26 mouse cellular contexts compared by ENCODE assay signal in genomic region chr12:108931341-108932053, GRCm38 (mm10). TPM values are rescaled to one million over a fixed set of nuclear protein-coding genes. Genes with fewer than 3 reads are reported as not detected.
DNase-seq lines count a peak whose midpoint lies in the region; ATAC-seq and TF ChIP-seq lines count a peak whose summit lies in the region.
"Had no signal": no experiment of that assay in that cellular context is flagged by ENCODE, and none has a peak within 500 bp of the region (broad histone marks: within the 10 kb centered on the region; RNA-seq: fewer than 3 reads in every experiment).

No protein-coding gene starts in this region.

- TF ChIP-seq CTCF in intestine, postnatal 0 days (IDR thresholded peaks at IDR 0.05; ENCODE audit: low read depth): no peak
- no peak for TF ChIP-seq CTCF in kidney, postnatal 0 days (IDR thresholded peaks at IDR 0.05; ENCODE audit: low read depth)

- H3K36me3 ChIP-seq in intestine, embryonic 16.5 days (ENCODE audit: control insufficient read depth, insufficient read depth, low read length): no peaks in the 10 kb centered on the region
- H3K36me3 ChIP-seq in intestine, postnatal 0 days (ENCODE audit: control insufficient read depth, insufficient read depth): no peaks in the 10 kb centered on the region
- no peaks in the 10 kb centered on the region for H3K36me3 ChIP-seq in kidney, postnatal 0 days (ENCODE audit: insufficient read depth, low read length)
- H3K36me3 ChIP-seq in embryonic facial prominence, embryonic 11.5 days (replicated peaks; ENCODE audit: control insufficient read depth, insufficient read depth, low read depth, low read length): no peaks in the 10 kb centered on the region
- H3K36me3 ChIP-seq: embryonic facial prominence, embryonic 13.5 days; forebrain, embryonic 10.5 days; forebrain, embryonic 15.5 days; heart, embryonic 12.5 days; hindbrain, embryonic 12.5 days; limb, embryonic 12.5 days; lung, embryonic 15.5 days had no signal

- H3K4me3 ChIP-seq in intestine, embryonic 16.5 days (ENCODE audit: low read length): no peak overlapping the region
- no peak overlapping the region for H3K4me3 ChIP-seq in intestine, postnatal 0 days (ENCODE audit: low read depth, low read length)
- no peak overlapping the region for H3K4me3 ChIP-seq in kidney, postnatal 0 days (replicated peaks; ENCODE audit: low read depth, low read length)
- H3K4me3 ChIP-seq in embryonic facial prominence, embryonic 11.5 days (ENCODE audit: low read depth, low read length): no peak overlapping the region
- H3K4me3 ChIP-seq: embryonic facial prominence, embryonic 13.5 days; forebrain, embryonic 10.5 days; forebrain, embryonic 15.5 days; gastrocnemius, adult 2 months; heart, adult 2 months; heart, embryonic 12.5 days; hindbrain, embryonic 12.5 days; limb, embryonic 12.5 days; lung, embryonic 15.5 days had no signal

- WGBS in intestine, embryonic 16.5 days: 68% methylated on average over 7 of the region's 7 CpGs
- WGBS in intestine, postnatal 0 days: 61% methylated on average over 7 of the region's 7 CpGs
- 41% methylated on average over 7 of the region's 7 CpGs for WGBS in kidney, postnatal 0 days
- 54% methylated on average over 7 of the region's 7 CpGs for WGBS in embryonic facial prominence, embryonic 11.5 days

- H3K4me1 ChIP-seq in intestine, embryonic 16.5 days (ENCODE audit: control insufficient read depth, insufficient read depth, low read length): no peaks in the 10 kb centered on the region; the same call in 1 of the 2 replicates
- no peaks in the 10 kb centered on the region for H3K4me1 ChIP-seq in intestine, postnatal 0 days (replicated peaks; ENCODE audit: control insufficient read depth, insufficient read depth, low read length)
- peaks cover 13% of the 10 kb centered on the region; the same call in 1 of the 2 replicates for H3K4me1 ChIP-seq in kidney, postnatal 0 days (replicated peaks; ENCODE audit: insufficient read depth, low read length)
- no peaks in the 10 kb centered on the region for H3K4me1 ChIP-seq in embryonic facial prominence, embryonic 11.5 days (ENCODE audit: control insufficient read depth, insufficient read depth, low read length)

- no peaks in the 10 kb centered on the region for H3K27me3 ChIP-seq in intestine, embryonic 16.5 days (replicated peaks; ENCODE audit: control insufficient read depth, insufficient read depth, low read length)
- no peaks in the 10 kb centered on the region for H3K27me3 ChIP-seq in intestine, postnatal 0 days (replicated peaks; ENCODE audit: control insufficient read depth, insufficient read depth, low read length)
- no peaks in the 10 kb centered on the region for H3K27me3 ChIP-seq in kidney, postnatal 0 days (ENCODE audit: insufficient read depth, low read length)
- H3K27me3 ChIP-seq in embryonic facial prominence, embryonic 11.5 days (ENCODE audit: control insufficient read depth, insufficient read depth, low read length): no peaks in the 10 kb centered on the region
- H3K27me3 ChIP-seq: forebrain, embryonic 15.5 days; heart, embryonic 12.5 days; hindbrain, embryonic 12.5 days; limb, embryonic 12.5 days; lung, embryonic 15.5 days; Patski had no signal

- no peak overlapping the region for H3K9ac ChIP-seq in intestine, embryonic 16.5 days (ENCODE audit: low read depth, low read length)
- H3K9ac ChIP-seq in intestine, postnatal 0 days (ENCODE audit: low read depth, low read length): no peak overlapping the region
- no peak overlapping the region for H3K9ac ChIP-seq in kidney, postnatal 0 days (ENCODE audit: low read depth, low read length)
- no peak overlapping the region for H3K9ac ChIP-seq in embryonic facial prominence, embryonic 11.5 days (replicated peaks; ENCODE audit: low read length)
- H3K9ac ChIP-seq: embryonic facial prominence, embryonic 13.5 days; forebrain, embryonic 15.5 days; heart, embryonic 12.5 days; hindbrain, embryonic 12.5 days; limb, embryonic 12.5 days; lung, embryonic 15.5 days had no signal

- no peak for DNase-seq in kidney, postnatal 0 days (ENCODE audit: low spot score)
- no peak for DNase-seq in kidney, postnatal 4 days
- no peak for DNase-seq in embryonic facial prominence, embryonic 11.5 days (ENCODE audit: low spot score)
- no peak for DNase-seq in frontal cortex, adult 2 months (ENCODE audit: extremely low spot score in 1 of 2, low spot score in 1 of 2)
- DNase-seq: adrenal gland, postnatal 10 days; cerebellum, adult 8-10 months; cerebellum, postnatal 25 days; gastrocnemius, adult 2 months; gastrocnemius, postnatal 36 days; heart, adult 2 months; heart, postnatal 10 days; midbrain, embryonic 14.5 days; spleen, adult 18-20 months; thymus, postnatal 14 days had no signal

- H3K9me3 ChIP-seq in intestine, embryonic 16.5 days (ENCODE audit: control insufficient read depth, low read length): no peaks in the 10 kb centered on the region
- H3K9me3 ChIP-seq in intestine, postnatal 0 days (ENCODE audit: control insufficient read depth): no peaks in the 10 kb centered on the region
- H3K9me3 ChIP-seq in kidney, postnatal 0 days (replicated peaks; ENCODE audit: low read length): no peaks in the 10 kb centered on the region
- H3K9me3 ChIP-seq in embryonic facial prominence, embryonic 11.5 days (replicated peaks; ENCODE audit: control insufficient read depth, low read length): no peaks in the 10 kb centered on the region
- H3K9me3 ChIP-seq: embryonic facial prominence, embryonic 13.5 days; forebrain, embryonic 10.5 days; forebrain, embryonic 15.5 days; heart, embryonic 12.5 days; hindbrain, embryonic 12.5 days; limb, embryonic 12.5 days; lung, embryonic 15.5 days had no signal

- H3K4me2 ChIP-seq in intestine, embryonic 16.5 days (ENCODE audit: low read depth, low read length): no peak overlapping the region
- no peak overlapping the region for H3K4me2 ChIP-seq in intestine, postnatal 0 days (replicated peaks; ENCODE audit: low read depth)
- H3K4me2 ChIP-seq in kidney, postnatal 0 days (ENCODE audit: low read length): no peak overlapping the region
- H3K4me2 ChIP-seq in embryonic facial prominence, embryonic 11.5 days (ENCODE audit: low read depth, low read length): no peak overlapping the region
- H3K4me2 ChIP-seq: embryonic facial prominence, embryonic 13.5 days; forebrain, embryonic 15.5 days; heart, embryonic 12.5 days; hindbrain, embryonic 12.5 days; limb, embryonic 12.5 days; liver, embryonic 11.5 days; lung, embryonic 15.5 days had no signal

- ATAC-seq in intestine, embryonic 16.5 days: peak; percentile 28; the same call in 1 of the 2 replicates
- no peak for ATAC-seq in intestine, postnatal 0 days
- ATAC-seq in kidney, postnatal 0 days (replicated peaks; ENCODE audit: low FRiP score, low read depth): peak; percentile 52
- ATAC-seq in embryonic facial prominence, embryonic 11.5 days (replicated peaks; ENCODE audit: insufficient number of reproducible peaks, low FRiP score, low TSS enrichment, low read depth): 0 out of 2 replicates have a peak, but pooled peaks have one; percentile 53
- peak; percentile 31; the same call in 1 of the 2 replicates for ATAC-seq in megakaryocyte-erythroid progenitor cell, adult 5-6 weeks (replicated peaks; ENCODE audit: low FRiP score, low TSS enrichment, poor library complexity, severe bottlenecking)
- ATAC-seq: forebrain, embryonic 15.5 days had no signal

- H3K27ac ChIP-seq in intestine, embryonic 16.5 days (ENCODE audit: low read length): no peak overlapping the region
- H3K27ac ChIP-seq in intestine, postnatal 0 days (ENCODE audit: low read depth, low read length): no peak overlapping the region
- peak overlapping the region; percentile 32; the same call in 1 of the 2 replicates for H3K27ac ChIP-seq in kidney, postnatal 0 days
- no peak overlapping the region for H3K27ac ChIP-seq in embryonic facial prominence, embryonic 11.5 days (replicated peaks; ENCODE audit: low read depth, low read length)
- H3K27ac ChIP-seq: embryonic facial prominence, embryonic 13.5 days; forebrain, embryonic 10.5 days; forebrain, embryonic 15.5 days; gastrocnemius, adult 2 months; heart, adult 2 months; hindbrain, embryonic 12.5 days; limb, embryonic 12.5 days; lung, embryonic 15.5 days had no signal

RNA-seq across cellular contexts. Expression of gene Wars, which starts 37.5 kb away (rescaled TPM):
- 79.9 and 82.8 TPM in 2 replicates for polyA plus RNA-seq in intestine, embryonic 16.5 days (2015; fragmentation: Nextera tagmentation; extraction: Ambion mirVana)
- 34.5 and 36.5 TPM in 2 replicates for polyA plus RNA-seq in intestine, postnatal 0 days (2015; fragmentation: Nextera tagmentation; extraction: Ambion mirVana)
- polyA plus RNA-seq in kidney, postnatal 0 days (2015; fragmentation: Nextera tagmentation; extraction: Ambion mirVana): 67.3 and 72.7 TPM in 2 replicates
- polyA plus RNA-seq in embryonic facial prominence, embryonic 11.5 days (2014; fragmentation: Nextera tagmentation; extraction: Ambion mirVana): 113 and 118 TPM in 2 replicates
- 48.8 and 56.3 TPM in 2 replicates for total RNA-seq in megakaryocyte-erythroid progenitor cell, adult 5-6 weeks (2014; fragmentation: Nextera tagmentation)
- 54.6 and 74.4 TPM in 2 replicates for total RNA-seq in megakaryocyte-erythroid progenitor cell, adult 5-6 weeks (2017)
- polyA plus RNA-seq in frontal cortex, adult 2 months (2012; rRNA removed): 93.5 and 97.7 TPM in 2 replicates

RNA-seq across cellular contexts. Expression of gene Wdr25, which starts 38.1 kb away (rescaled TPM):
- 6.9 TPM in 2 replicates for polyA plus RNA-seq in intestine, embryonic 16.5 days (2015; fragmentation: Nextera tagmentation; extraction: Ambion mirVana)
- polyA plus RNA-seq in intestine, postnatal 0 days (2015; fragmentation: Nextera tagmentation; extraction: Ambion mirVana): 2.7 and 2.9 TPM in 2 replicates
- 5.3 and 6.6 TPM in 2 replicates for polyA plus RNA-seq in kidney, postnatal 0 days (2015; fragmentation: Nextera tagmentation; extraction: Ambion mirVana)
- polyA plus RNA-seq in embryonic facial prominence, embryonic 11.5 days (2014; fragmentation: Nextera tagmentation; extraction: Ambion mirVana): 4.1 and 5.6 TPM in 2 replicates
- 9.4 and 9.7 TPM in 2 replicates for total RNA-seq in megakaryocyte-erythroid progenitor cell, adult 5-6 weeks (2014; fragmentation: Nextera tagmentation)
- total RNA-seq in megakaryocyte-erythroid progenitor cell, adult 5-6 weeks (2017): 3.0 and 6.9 TPM in 2 replicates
- polyA plus RNA-seq in frontal cortex, adult 2 months (2012; rRNA removed): 17.4 and 20.0 TPM in 2 replicates
